Mouse (Mus musculus) NIH3T3 (cell line): Measurements from ENCODE around the gene Epn2.
"Not testable (repeated sequence)": the region's sequence is repeated elsewhere in the genome, so short reads cannot be mapped to it uniquely, and the experiment has no call there.

Experiments
- DNase-seq: peaks from one replicate; pipeline ENCODE4 v3.0.0-alpha.2; 2012; ENCODE audit warnings: low read depth

The Epn2 gene

GRCm38 (mm10) chr11:61590516-61591213, 11.2 kb upstream of the Epn2 start:
- no peak for DNase-seq

GRCm38 (mm10) chr11:61585421-61585820, 5.9 kb upstream of the Epn2 start:
- DNase-seq = no peak

GRCm38 (mm10) chr11:61584830-61585229, 5.3 kb upstream of the Epn2 start:
- DNase-seq = no peak

- DNase-seq = no peak
Observed at GRCm38 (mm10) chr11:61584096-61584495, 4.6 kb upstream of the Epn2 start.

GRCm38 (mm10) chr11:61582808-61583207, 3.3 kb upstream of the Epn2 start:
- not testable (repeated sequence) for DNase-seq

- DNase-seq = peak; percentile 76
Observed at GRCm38 (mm10) chr11:61579878-61580381, 443 bp upstream of the Epn2 start.

- peak; percentile 41 for DNase-seq
Observed at GRCm38 (mm10) chr11:61578541-61578982, 925 bp downstream of the Epn2 start.

- no peak for DNase-seq
Observed at GRCm38 (mm10) chr11:61577991-61578390, 1.5 kb downstream of the Epn2 start.

- DNase-seq = no peak
Observed at GRCm38 (mm10) chr11:61577349-61577748, 2.1 kb downstream of the Epn2 start.

- no peak for DNase-seq
Observed at GRCm38 (mm10) chr11:61573266-61573665, 6.2 kb downstream of the Epn2 start.

GRCm38 (mm10) chr11:61571225-61571624, 8.3 kb downstream of the Epn2 start:
- no peak for DNase-seq

- no peak for DNase-seq
Observed at GRCm38 (mm10) chr11:61569671-61570070, 9.8 kb downstream of the Epn2 start.

GRCm38 (mm10) chr11:61564566-61564965, 14.9 kb downstream of the Epn2 start:
- DNase-seq = peak; percentile 92

GRCm38 (mm10) chr11:61563939-61564338, 15.5 kb downstream of the Epn2 start:
- DNase-seq = peak; percentile 29

GRCm38 (mm10) chr11:61562421-61562820, 17.1 kb downstream of the Epn2 start:
- peak; percentile 71 for DNase-seq

GRCm38 (mm10) chr11:61559572-61559971, 19.9 kb downstream of the Epn2 start:
- no peak for DNase-seq

GRCm38 (mm10) chr11:61553015-61553754, 26.3 kb downstream of the Epn2 start:
- DNase-seq = no peak

GRCm38 (mm10) chr11:61550631-61551030, 28.9 kb downstream of the Epn2 start:
- DNase-seq = no peak

GRCm38 (mm10) chr11:61547710-61548109, 31.8 kb downstream of the Epn2 start:
- no peak for DNase-seq

- DNase-seq = no peak
Observed at GRCm38 (mm10) chr11:61546452-61546851, 33.0 kb downstream of the Epn2 start.

- no peak for DNase-seq
Observed at GRCm38 (mm10) chr11:61545586-61545985, 33.9 kb downstream of the Epn2 start.

GRCm38 (mm10) chr11:61541106-61541505, 38.4 kb downstream of the Epn2 start:
- DNase-seq = no peak

- DNase-seq = no peak
Observed at GRCm38 (mm10) chr11:61540642-61541041, 38.8 kb downstream of the Epn2 start.
